Mouse (Mus musculus) intestine, postnatal 0 days (tissue): Measurements from ENCODE around the gene Fam126a. TPM values are rescaled to one million over a fixed set of nuclear protein-coding genes. Genes with fewer than 3 reads are reported as not detected.

Source experiments
- ATAC-seq: fragments of 200-750 bp; cut with Nextera tagmentation; 2 replicates; pipeline ENCODE4 v1.8.0; 2017; ENCODE audit warnings: mild to moderate bottlenecking, moderate TSS enrichment, moderate library complexity
- H3K27ac ChIP-seq: fragments of 300-500 bp; sonication (generic); 2 replicates; pipeline ENCODE4 v1.5.1; 2014; ENCODE audit warnings: mild to moderate bottlenecking, low read depth, low read length, moderate library complexity
- H3K27me3 ChIP-seq: fragments of 300-500 bp; sonication (generic); replicated peaks from 2 replicates; pipeline ENCODE4 v1.6.1; 2014; ENCODE audit warnings: low read length, mixed read lengths; ENCODE audit not compliant: control insufficient read depth, insufficient read depth
- H3K36me3 ChIP-seq: fragments of 300-500 bp; sonication (generic); 2 replicates; pipeline ENCODE4 v1.6.1; 2014; ENCODE audit warnings: mild to moderate bottlenecking, moderate library complexity; ENCODE audit not compliant: control insufficient read depth, insufficient read depth
- H3K4me1 ChIP-seq: fragments of 300-500 bp; sonication (generic); replicated peaks from 2 replicates; pipeline ENCODE4 v1.6.1; 2014; ENCODE audit warnings: antibody characterized with exemption, low read length, mixed read lengths; ENCODE audit not compliant: control insufficient read depth, insufficient read depth
- H3K4me2 ChIP-seq: fragments of 300-500 bp; sonication (generic); replicated peaks from 2 replicates; pipeline ENCODE4 v1.6.1; 2014; ENCODE audit warnings: low read depth, mild to moderate bottlenecking, moderate library complexity
- H3K4me3 ChIP-seq: fragments of 300-500 bp; sonication (generic); 2 replicates; pipeline ENCODE4 v1.5.1; 2014; ENCODE audit warnings: low read depth, low read length
- H3K9ac ChIP-seq: fragments of 300-500 bp; sonication (generic); 2 replicates; pipeline ENCODE4 v1.6.1; 2014; ENCODE audit warnings: mild to moderate bottlenecking, low read depth, low read length
- H3K9me3 ChIP-seq: fragments of 300-500 bp; sonication (generic); 2 replicates; pipeline ENCODE4 v1.6.1; 2016; ENCODE audit warnings: mixed run types; ENCODE audit not compliant: control insufficient read depth
- CTCF ChIP-seq: sonication (generic); IDR thresholded peaks from 2 replicates; pipeline ENCODE4 v1.5.1; 2016; ENCODE audit warnings: low read depth, mild to moderate bottlenecking, control low read depth, antibody characterized with exemption, moderate library complexity
- WGBS: fragments of 180-500 bp; shearing (Covaris S2); extraction: QIAGEN DNeasy Blood & Tissue Kit; methylation state at CpG from one replicate; pipeline ENCODE4 v1.1.7; 2014; 5-methylcytosine and 5-hydroxymethylcytosine counted together
- polyA plus RNA-seq: library from polyadenylated mRNA; unstranded; fragments of >200 nt; fragmentation: Nextera tagmentation; extraction: Ambion mirVana; gene quantifications from 2 replicates; pipeline ENCODE4 v1.2.1, GENCODE M21; 2015

Fam126a gene
- polyA plus RNA-seq, 1 experiment from 2014 or later, result 5.0 TPM

DNA sequence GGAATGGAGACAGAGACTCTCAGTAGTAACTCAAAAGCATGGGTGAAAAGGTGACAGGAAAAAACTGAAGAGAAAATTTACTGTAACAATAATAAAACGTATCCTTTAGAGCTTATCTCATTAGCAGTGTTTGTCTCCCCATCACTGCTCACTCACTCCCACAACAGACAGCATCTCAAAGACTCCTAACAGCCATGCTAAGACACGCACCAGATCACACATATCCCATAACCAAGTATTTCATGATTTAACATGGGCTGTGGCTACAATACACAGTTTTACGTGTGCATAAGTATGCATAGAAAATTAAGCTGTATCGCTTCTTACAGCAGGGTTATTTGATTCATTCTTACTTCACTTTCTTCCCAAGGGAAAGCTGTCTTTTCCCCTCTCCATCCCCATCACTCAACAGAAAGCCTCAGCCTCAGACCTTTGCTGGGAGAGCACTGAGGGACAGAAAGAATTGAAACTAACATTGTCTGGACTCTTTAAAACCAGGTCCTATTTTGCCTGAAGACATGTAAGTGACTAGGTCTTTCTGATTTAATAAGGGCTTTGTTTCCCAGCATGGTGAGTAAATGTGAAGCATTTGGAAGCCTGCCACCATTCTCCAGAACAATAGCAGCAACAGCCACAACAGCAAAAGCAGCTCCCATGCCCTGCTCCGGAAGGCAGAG lies 37.5 kb downstream of the Fam126a start:
- H3K9me3 ChIP-seq, result no peaks in the 10 kb centered on the region
- H3K36me3 ChIP-seq, result no peaks in the 10 kb centered on the region
- no peaks in the 10 kb centered on the region for H3K27me3 ChIP-seq
- no peak overlapping the region for H3K4me3 ChIP-seq
- no peak overlapping the region for H3K4me2 ChIP-seq
- H3K27ac ChIP-seq, result no peak overlapping the region
- no peak overlapping the region for H3K9ac ChIP-seq
- ATAC-seq, result no peak
- no peak for TF ChIP-seq CTCF
- WGBS, result 60% methylated on average over 5 of the region's 5 CpGs
- no peaks in the 10 kb centered on the region for H3K4me1 ChIP-seq

DNA sequence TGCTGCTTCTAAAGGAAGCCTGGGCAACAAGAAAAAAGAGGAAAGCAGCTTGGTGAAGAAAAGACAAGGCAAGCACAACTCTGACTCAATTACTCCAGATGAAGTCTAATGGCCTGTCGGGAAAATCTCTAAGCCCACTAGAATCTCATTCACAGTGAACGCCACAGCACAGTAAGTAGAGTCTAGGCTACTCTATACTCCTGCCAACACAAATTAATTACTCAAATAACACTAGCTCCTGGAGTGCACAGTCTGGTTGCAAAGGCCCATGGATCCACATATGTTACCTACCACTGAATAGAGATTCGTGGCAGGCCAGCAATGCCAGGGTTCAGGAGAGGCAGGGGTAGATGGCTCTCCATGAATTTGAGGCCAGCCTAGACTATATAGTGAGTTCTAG lies 40.5 kb downstream of the Fam126a start:
- Histone ChIP-seq H3K9ac (no peak overlapping the region), H3K9me3 (no peaks in the 10 kb centered on the region), H3K27ac (no peak overlapping the region), H3K4me3 (no peak overlapping the region), H3K27me3 (no peaks in the 10 kb centered on the region), H3K4me1 (no peaks in the 10 kb centered on the region), H3K4me2 (no peak overlapping the region), H3K36me3 (no peaks in the 10 kb centered on the region; the same call in 1 of the 2 replicates)
- WGBS, result 88% methylated on average over 3 of the region's 3 CpGs
- no peak for TF ChIP-seq CTCF
- no peak for ATAC-seq

DNA sequence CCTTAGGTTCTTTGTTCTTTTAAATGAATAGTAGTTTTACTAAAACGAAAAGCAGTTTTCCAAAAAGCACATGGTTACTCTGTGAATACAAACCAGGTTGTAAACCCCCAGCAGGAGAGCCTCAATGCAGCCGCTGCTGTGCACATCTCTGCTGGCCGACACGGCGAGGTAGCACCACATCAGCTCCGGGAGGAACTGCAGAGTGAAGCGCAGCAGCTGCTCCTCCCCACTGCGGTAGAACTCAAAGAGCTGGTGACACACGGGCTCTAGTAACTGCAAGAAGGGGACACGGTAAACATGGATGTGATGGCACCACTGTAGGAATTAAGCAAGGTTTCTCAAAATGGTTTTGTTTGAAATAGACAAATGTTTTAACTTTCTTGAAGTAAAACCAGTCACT lies 42.7 kb downstream of the Fam126a start:
- no peak for ATAC-seq
- no peaks in the 10 kb centered on the region for H3K4me1 ChIP-seq
- no peaks in the 10 kb centered on the region for H3K9me3 ChIP-seq
- no peak overlapping the region for H3K9ac ChIP-seq
- peaks cover under 1% of the 10 kb centered on the region; the same call in 1 of the 2 replicates for H3K36me3 ChIP-seq
- WGBS, result 75% methylated on average over 10 of the region's 10 CpGs
- H3K27ac ChIP-seq, result no peak overlapping the region
- no peak overlapping the region for H3K4me2 ChIP-seq
- H3K27me3 ChIP-seq, result no peaks in the 10 kb centered on the region
- TF ChIP-seq CTCF, result no peak
- H3K4me3 ChIP-seq, result no peak overlapping the region

DNA sequence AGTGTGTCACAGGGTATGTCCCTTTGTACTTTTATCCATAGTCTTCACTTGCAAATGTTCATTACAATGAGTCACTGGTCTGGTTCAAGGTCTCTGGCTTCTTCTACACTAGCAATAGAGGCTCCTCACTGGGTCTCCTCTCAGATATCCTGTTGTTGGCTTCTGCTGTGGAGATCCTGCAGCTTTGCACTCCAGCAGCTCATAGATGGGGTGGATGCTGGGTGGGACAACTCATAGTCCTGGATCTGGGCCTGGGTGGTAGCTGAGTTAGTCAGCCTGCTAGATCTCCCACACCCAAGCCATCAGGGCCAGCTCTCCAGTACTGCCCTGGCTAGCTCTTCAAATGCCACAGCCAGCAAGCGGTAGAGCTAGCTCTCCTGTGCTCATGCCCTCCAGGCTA lies 48.4 kb downstream of the Fam126a start:
- no peak overlapping the region for H3K9ac ChIP-seq
- H3K4me3 ChIP-seq, result no peak overlapping the region
- no peak overlapping the region for H3K27ac ChIP-seq
- H3K36me3 ChIP-seq, result peaks cover 16% of the 10 kb centered on the region; the same call in 1 of the 2 replicates
- no peak for TF ChIP-seq CTCF
- H3K4me2 ChIP-seq, result no peak overlapping the region
- H3K4me1 ChIP-seq, result no peaks in the 10 kb centered on the region
- 82% methylated on average over 1 of the region's 1 CpGs for WGBS
- no peaks in the 10 kb centered on the region for H3K27me3 ChIP-seq
- ATAC-seq, result no peak
- H3K9me3 ChIP-seq, result no peaks in the 10 kb centered on the region

DNA sequence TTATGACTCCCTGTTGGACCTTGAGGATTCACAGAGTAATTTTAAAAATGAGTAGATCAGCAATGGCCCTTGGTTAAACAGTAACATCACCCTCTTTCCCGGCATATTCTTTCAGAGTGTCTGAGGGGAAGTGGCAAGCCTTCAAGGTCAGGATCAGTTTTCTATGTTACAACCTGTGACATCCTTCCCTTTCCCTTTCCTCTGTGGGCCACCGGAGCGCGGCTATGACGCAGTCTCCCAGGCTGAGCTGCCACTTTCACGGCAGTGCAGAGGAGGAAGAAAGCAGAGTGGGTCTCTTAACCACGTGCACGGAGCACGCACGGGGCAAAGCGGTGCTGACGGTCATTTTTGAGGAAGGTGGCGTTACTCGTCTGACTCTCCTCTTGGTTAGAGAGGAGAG lies 52.0 kb downstream of the Fam126a start:
- no peak for ATAC-seq
- Histone ChIP-seq H3K4me2 (no peak overlapping the region), H3K9me3 (no peaks in the 10 kb centered on the region), H3K4me1 (no peaks in the 10 kb centered on the region), H3K27ac (no peak overlapping the region), H3K27me3 (no peaks in the 10 kb centered on the region), H3K4me3 (no peak overlapping the region), H3K36me3 (peaks cover 16% of the 10 kb centered on the region; the same call in 1 of the 2 replicates), H3K9ac (no peak overlapping the region)
- TF ChIP-seq CTCF, result no peak
- WGBS, result 63% methylated on average over 14 of the region's 14 CpGs

DNA sequence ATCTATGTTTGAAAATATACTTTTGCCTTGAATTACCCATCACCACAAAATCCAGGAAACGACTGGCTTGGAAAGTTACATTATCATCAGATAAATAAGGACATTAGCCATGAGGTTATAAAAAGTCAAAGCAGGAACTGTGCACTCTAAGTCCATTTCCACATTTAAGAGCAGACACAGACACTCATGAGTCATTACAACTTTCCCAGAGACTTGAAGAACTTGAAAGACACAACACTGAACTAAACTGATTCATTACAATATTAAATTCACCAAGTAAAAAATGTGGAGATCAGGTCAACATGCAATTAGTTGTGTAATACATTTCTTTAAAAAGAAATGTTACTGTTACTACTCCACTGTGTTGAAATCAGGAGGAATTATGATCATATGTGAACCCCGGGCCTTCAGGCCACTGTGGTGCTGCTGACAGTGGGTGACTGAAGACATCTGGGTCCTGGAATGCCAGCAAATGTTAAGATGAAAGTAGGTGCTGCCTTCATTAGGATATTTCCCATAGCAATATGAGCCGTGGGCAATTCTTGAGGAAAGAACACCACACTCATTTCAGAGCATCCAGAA lies 55.4 kb downstream of the Fam126a start:
- Histone ChIP-seq H3K9me3 (no peaks in the 10 kb centered on the region), H3K4me2 (no peak overlapping the region), H3K4me3 (no peak overlapping the region), H3K4me1 (no peaks in the 10 kb centered on the region), H3K9ac (no peak overlapping the region), H3K27me3 (no peaks in the 10 kb centered on the region), H3K36me3 (peaks cover 10% of the 10 kb centered on the region; the same call in 1 of the 2 replicates), H3K27ac (no peak overlapping the region)
- no peak for TF ChIP-seq CTCF
- 50% methylated on average over 3 of the region's 3 CpGs for WGBS
- ATAC-seq, result no peak
